Mouse (Mus musculus) bone marrow macrophage, adult 2 months (primary cell): ENCODE measurements at regions not wholly inside any gene's neighbourhood (a gene's known extent, or its start where the extent isn't known, plus 50 kb on each side); places are given as distances from the start of the nearest gene placed in this dataset.

Experiments
- CTCF ChIP-seq: IDR thresholded peaks from 2 replicates; pipeline ENCODE4 v1.5.1; 2012; ENCODE audit warnings: low read depth, mild to moderate bottlenecking, low read length, moderate library complexity
- POLR2A ChIP-seq: IDR thresholded peaks from 2 replicates; pipeline ENCODE4 v1.6.1; 2012; ENCODE audit warnings: mild to moderate bottlenecking, low read depth, low read length, borderline replicate concordance

DNA sequence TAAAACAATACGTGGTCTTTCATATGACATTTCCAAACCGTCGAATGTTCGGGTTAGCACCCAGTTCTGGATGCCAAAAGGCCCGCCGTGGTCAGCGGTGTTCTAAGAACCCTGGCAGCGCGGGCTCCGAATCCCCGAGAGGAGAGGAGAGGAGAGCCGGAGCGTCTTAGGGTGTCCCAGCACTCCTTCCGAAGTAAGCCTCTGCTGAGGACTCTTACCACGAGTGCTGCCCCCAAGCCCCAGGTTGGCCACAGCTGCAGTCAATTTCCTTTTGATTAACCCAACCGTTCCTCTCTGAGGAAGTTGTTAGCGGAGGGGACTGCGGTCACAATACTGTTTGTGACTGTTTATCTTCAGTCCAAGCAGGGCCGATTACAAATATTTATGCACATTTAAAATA, 190.1 kb downstream of the Tfap2c start:
- TF ChIP-seq POLR2A = no peak
- no peak for TF ChIP-seq CTCF
